Mouse (Mus musculus) retina, embryonic 14.5 days (tissue): ENCODE measurements at regions not wholly inside any gene's neighbourhood (a gene's known extent, or its start where the extent isn't known, plus 50 kb on each side); places are given as distances from the start of the nearest gene placed in this dataset.

Experiments
- DNase-seq: peaks from one replicate; pipeline ENCODE4 v3.0.0-alpha.2; 2015; ENCODE audit warnings: low spot score

DNA sequence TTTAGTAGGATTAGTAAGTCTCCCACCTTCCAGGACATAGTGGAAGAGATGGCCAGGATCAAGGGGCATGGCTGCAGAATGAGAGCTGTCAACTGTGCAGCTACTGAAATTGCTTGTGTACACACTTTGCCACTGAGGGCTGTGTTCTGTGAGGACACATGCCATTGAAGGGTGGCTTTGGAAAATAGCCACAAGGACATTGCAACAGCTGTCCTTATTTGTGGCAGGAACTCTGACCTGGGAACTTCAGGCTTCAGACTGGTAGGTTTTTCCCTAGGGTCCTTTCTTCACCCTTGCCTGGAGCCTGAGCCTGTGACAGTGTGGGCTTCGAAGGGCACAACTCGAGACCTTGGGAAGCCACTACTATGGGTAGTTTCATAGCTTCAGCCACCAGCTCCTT is 64.2 kb upstream of the Ywhaq start:
- DNase-seq, result no peak

- no peak for DNase-seq
These were observed 62.8 kb upstream of the Ywhaq start for GRCm38 (mm10) chr12:21480226-21480625.

GRCm38 (mm10) chr12:21479251-21479650 is 61.8 kb upstream of the Ywhaq start:
- DNase-seq, result no peak

GRCm38 (mm10) chr12:21476516-21476915 is 59.1 kb upstream of the Ywhaq start:
- DNase-seq, result no peak

- DNase-seq, result no peak
These were observed 55.7 kb upstream of the Ywhaq start for GRCm38 (mm10) chr12:21472951-21473710.

DNA sequence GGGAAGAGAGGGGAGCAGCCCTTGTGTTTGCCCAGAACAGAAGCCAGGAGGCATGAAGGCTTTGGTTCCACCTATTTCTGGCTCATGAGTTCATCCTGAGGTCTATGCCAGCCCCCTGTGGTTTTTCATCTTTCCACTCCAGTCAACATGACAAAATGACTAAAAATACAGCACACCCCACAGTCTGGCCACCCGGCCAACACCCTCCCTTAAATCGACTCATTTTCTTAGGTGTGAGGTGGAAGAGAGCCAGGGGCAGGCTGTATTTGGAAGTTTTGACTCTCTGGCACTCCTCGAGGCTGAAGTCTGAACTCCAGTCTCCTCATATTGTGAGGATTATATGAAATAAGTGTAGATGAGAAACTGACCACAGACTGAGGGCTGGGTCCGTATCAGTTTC is 55.0 kb upstream of the Ywhaq start:
- DNase-seq, result peak; percentile 26

DNA sequence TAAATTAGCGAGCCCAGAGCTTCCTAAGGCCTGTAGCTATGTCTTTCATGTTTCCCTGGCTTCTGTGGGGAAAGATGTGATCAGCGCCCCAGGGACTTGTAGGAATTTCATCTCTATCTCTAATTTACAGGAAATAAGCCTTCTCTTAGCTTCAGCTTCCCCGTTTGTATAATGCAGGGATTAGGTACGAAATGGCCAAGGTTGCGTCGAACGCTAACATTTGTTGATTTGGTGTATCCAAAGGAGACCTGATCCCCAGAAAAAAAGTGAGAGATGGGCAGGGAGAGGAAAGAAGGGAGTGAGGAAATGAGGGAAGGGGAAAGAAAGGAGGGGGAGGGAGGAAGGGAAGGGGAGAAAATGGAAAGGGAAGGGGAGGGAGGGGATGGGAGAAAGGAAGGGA is 54.5 kb upstream of the Ywhaq start:
- DNase-seq, result no peak

DNA sequence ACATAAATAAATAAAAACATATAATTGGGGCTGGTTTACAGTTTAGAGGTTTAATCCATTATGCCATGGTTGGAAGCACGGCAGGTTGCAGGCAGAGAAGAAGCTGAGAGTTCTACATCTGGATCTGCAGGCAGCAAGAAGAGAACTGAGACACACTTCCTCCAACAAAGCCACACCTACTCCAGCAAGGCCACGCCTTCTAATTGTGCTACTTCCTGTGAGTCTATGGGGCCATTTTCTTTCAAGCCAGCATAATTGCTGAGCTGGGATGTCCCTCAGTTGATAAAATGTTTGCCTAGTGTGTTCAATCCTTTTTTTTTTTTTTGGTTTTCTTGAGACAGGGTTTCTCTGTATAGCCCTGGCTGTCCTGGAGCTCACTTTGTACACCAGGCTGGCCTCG is 52.8 kb upstream of the Ywhaq start:
- no peak for DNase-seq
